Mouse (Mus musculus): ENCODE measurements at regions not wholly inside any gene's neighbourhood (a gene's known extent, or its start where the extent isn't known, plus 50 kb on each side); places are given as distances from the start of the nearest gene placed in this dataset.

GRCm38 (mm10) chr10:26564462-26564861, 188.7 kb upstream of the L3mbtl3 start:
- no peak overlapping the region for H3K27ac ChIP-seq (ENCODE audit: insufficient read depth, low read depth, low read length, poor library complexity, severe bottlenecking)
- DNase-seq (ENCODE audit: low read depth, low spot score): no peak
- peaks cover 0 to 2% of the 10 kb centered on the region in 2 experiments; a peak in 1 of 4 replicates for H3K4me1 ChIP-seq (ENCODE audit: control insufficient read depth in 2 of 2, insufficient read depth in 2 of 2, low read length in 2 of 2, poor library complexity in 1 of 2)
- no peak overlapping the region for H3K4me3 ChIP-seq (ENCODE audit: insufficient read depth in 1 of 2, low read depth in 1 of 2, low read length in 2 of 2, poor library complexity in 1 of 2, severe bottlenecking in 1 of 2)
- no peak overlapping the region for H3K9ac ChIP-seq (ENCODE audit: insufficient read depth, low read depth, low read length, poor library complexity, severe bottlenecking)
- no peaks in the 10 kb centered on the region for H3K9me3 ChIP-seq (ENCODE audit: control insufficient read depth, insufficient read depth, low read depth, low read length)
- in situ Hi-C loops (cut with MboI; ENCODE audit: low sequenced_read_pairs in 2 of 2, unreplicated experiment in 2 of 2): no loop called here
- no peak for TF ChIP-seq ZNF384 (IDR thresholded peaks at IDR 0.05; ENCODE audit: low read depth, low read length)
- TF ChIP-seq ZC3H11A (IDR thresholded peaks at IDR 0.05; ENCODE audit: borderline replicate concordance, low read depth, low read length): no peak
- H3K36me3 ChIP-seq (ENCODE audit: control insufficient read depth, insufficient read depth, low read length, poor library complexity, severe bottlenecking): no peaks in the 10 kb centered on the region

DNA sequence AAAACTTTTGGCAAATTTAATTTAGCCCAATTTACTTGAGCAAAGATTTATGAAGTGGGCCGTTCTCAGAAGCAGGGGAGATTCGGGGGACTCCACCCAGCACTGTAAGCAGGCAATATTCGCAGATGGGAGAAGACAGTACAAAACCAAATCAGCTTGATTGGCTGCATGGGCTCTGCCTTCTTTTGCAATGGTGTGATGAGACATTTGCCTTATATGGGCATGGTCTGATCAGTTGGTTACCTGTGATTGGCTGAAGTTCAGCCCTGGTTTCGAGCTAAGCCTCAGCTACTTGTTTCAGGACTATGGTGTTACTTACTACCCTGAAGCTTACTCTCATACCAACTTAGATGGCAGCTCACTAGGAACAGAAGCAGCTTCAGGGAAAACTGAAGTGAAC, 185.6 kb upstream of the Arhgap18 start:
- Histone ChIP-seq H3K4me1 (ENCODE audit: control insufficient read depth in 2 of 2, insufficient read depth in 2 of 2, low read length in 2 of 2, poor library complexity in 1 of 2) (peaks cover 0 to 2% of the 10 kb centered on the region in 2 experiments; a peak in 1 of 4 replicates), H3K9ac (ENCODE audit: insufficient read depth, low read depth, low read length, poor library complexity, severe bottlenecking) (no peak overlapping the region), H3K9me3 (ENCODE audit: control insufficient read depth, insufficient read depth, low read depth, low read length) (no peaks in the 10 kb centered on the region), H3K4me3 (ENCODE audit: insufficient read depth in 1 of 2, low read depth in 1 of 2, low read length in 2 of 2, poor library complexity in 1 of 2, severe bottlenecking in 1 of 2) (no peak overlapping the region), H3K36me3 (ENCODE audit: control insufficient read depth, insufficient read depth, low read length, poor library complexity, severe bottlenecking) (no peaks in the 10 kb centered on the region), H3K27ac (ENCODE audit: insufficient read depth, low read depth, low read length, poor library complexity, severe bottlenecking) (no peak overlapping the region)
- no peak for DNase-seq (ENCODE audit: low read depth, low spot score)
- TF ChIP-seq ZNF384 (IDR thresholded peaks at IDR 0.05; ENCODE audit: low read depth, low read length): no peak
- no peak for TF ChIP-seq MAFK (IDR thresholded peaks at IDR 0.05; ENCODE audit: insufficient read depth, low read depth, low read length)
- no peak for TF ChIP-seq HCFC1 (IDR thresholded peaks at IDR 0.05; ENCODE audit: borderline replicate concordance, insufficient read depth, low read length)
- TF ChIP-seq ZC3H11A (IDR thresholded peaks at IDR 0.05; ENCODE audit: borderline replicate concordance, low read depth, low read length): no peak
- no peak for TF ChIP-seq CHD2 (IDR thresholded peaks at IDR 0.05; ENCODE audit: low read depth, low read length)
- in situ Hi-C loops (cut with MboI; ENCODE audit: low sequenced_read_pairs in 2 of 2, unreplicated experiment in 2 of 2): no loop called here

- H3K27ac ChIP-seq (ENCODE audit: insufficient read depth, low read depth, low read length, poor library complexity, severe bottlenecking): no peak overlapping the region
- in situ Hi-C loops (cut with MboI; ENCODE audit: low sequenced_read_pairs in 2 of 2, unreplicated experiment in 2 of 2): no loop called here
- no peak for DNase-seq (ENCODE audit: low read depth, low spot score)
Observed at GRCm38 (mm10) chr10:26570468-26570867, 182.8 kb upstream of the Arhgap18 start.

GRCm38 (mm10) chr10:26571377-26571776, 181.8 kb upstream of the Arhgap18 start:
- in situ Hi-C loops (cut with MboI; ENCODE audit: low sequenced_read_pairs in 2 of 2, unreplicated experiment in 2 of 2): no loop called here
- H3K4me1 ChIP-seq (ENCODE audit: control insufficient read depth in 2 of 2, insufficient read depth in 2 of 2, low read length in 2 of 2, poor library complexity in 1 of 2): peaks cover 0 to 2% of the 10 kb centered on the region in 2 experiments; a peak in 1 of 4 replicates
- no peaks in the 10 kb centered on the region for H3K36me3 ChIP-seq (ENCODE audit: control insufficient read depth, insufficient read depth, low read length, poor library complexity, severe bottlenecking)
- DNase-seq (ENCODE audit: low read depth, low spot score): no peak
- H3K27ac ChIP-seq (ENCODE audit: insufficient read depth, low read depth, low read length, poor library complexity, severe bottlenecking): no peak overlapping the region
- no peak overlapping the region for H3K9ac ChIP-seq (ENCODE audit: insufficient read depth, low read depth, low read length, poor library complexity, severe bottlenecking)
- H3K9me3 ChIP-seq (ENCODE audit: control insufficient read depth, insufficient read depth, low read depth, low read length): no peaks in the 10 kb centered on the region
- no peak overlapping the region for H3K4me3 ChIP-seq (ENCODE audit: insufficient read depth in 1 of 2, low read depth in 1 of 2, low read length in 2 of 2, poor library complexity in 1 of 2, severe bottlenecking in 1 of 2)
- TF ChIP-seq ZC3H11A (IDR thresholded peaks at IDR 0.05; ENCODE audit: borderline replicate concordance, low read depth, low read length) (no peak), ZNF384 (IDR thresholded peaks at IDR 0.05; ENCODE audit: low read depth, low read length) (no peak), CHD2 (IDR thresholded peaks at IDR 0.05; ENCODE audit: low read depth, low read length) (no peak), HCFC1 (IDR thresholded peaks at IDR 0.05; ENCODE audit: borderline replicate concordance, insufficient read depth, low read length) (no peak), MAFK (IDR thresholded peaks at IDR 0.05; ENCODE audit: insufficient read depth, low read depth, low read length) (no peak)

More at GRCm38 (mm10) chr10:26570468-26570867, 182.8 kb upstream of the Arhgap18 start:
- TF ChIP-seq MAFK (IDR thresholded peaks at IDR 0.05; ENCODE audit: insufficient read depth, low read depth, low read length) (no peak), HCFC1 (IDR thresholded peaks at IDR 0.05; ENCODE audit: borderline replicate concordance, insufficient read depth, low read length) (no peak), ZC3H11A (IDR thresholded peaks at IDR 0.05; ENCODE audit: borderline replicate concordance, low read depth, low read length) (no peak), ZNF384 (IDR thresholded peaks at IDR 0.05; ENCODE audit: low read depth, low read length) (no peak), CHD2 (IDR thresholded peaks at IDR 0.05; ENCODE audit: low read depth, low read length) (no peak)
- no peak overlapping the region for H3K4me3 ChIP-seq (ENCODE audit: insufficient read depth in 1 of 2, low read depth in 1 of 2, low read length in 2 of 2, poor library complexity in 1 of 2, severe bottlenecking in 1 of 2)
- no peak overlapping the region for H3K9ac ChIP-seq (ENCODE audit: insufficient read depth, low read depth, low read length, poor library complexity, severe bottlenecking)
- no peaks in the 10 kb centered on the region for H3K36me3 ChIP-seq (ENCODE audit: control insufficient read depth, insufficient read depth, low read length, poor library complexity, severe bottlenecking)
- H3K9me3 ChIP-seq (ENCODE audit: control insufficient read depth, insufficient read depth, low read depth, low read length): no peaks in the 10 kb centered on the region
- H3K4me1 ChIP-seq (ENCODE audit: control insufficient read depth in 2 of 2, insufficient read depth in 2 of 2, low read length in 2 of 2, poor library complexity in 1 of 2): peaks cover 0 to 2% of the 10 kb centered on the region in 2 experiments; a peak in 1 of 4 replicates

- no peaks in the 10 kb centered on the region for H3K36me3 ChIP-seq (ENCODE audit: control insufficient read depth, insufficient read depth, low read length, poor library complexity, severe bottlenecking)
- H3K4me3 ChIP-seq (ENCODE audit: insufficient read depth in 1 of 2, low read depth in 1 of 2, low read length in 2 of 2, poor library complexity in 1 of 2, severe bottlenecking in 1 of 2): no peak overlapping the region
- TF ChIP-seq HCFC1 (IDR thresholded peaks at IDR 0.05; ENCODE audit: borderline replicate concordance, insufficient read depth, low read length): no peak
- no peak for TF ChIP-seq CHD2 (IDR thresholded peaks at IDR 0.05; ENCODE audit: low read depth, low read length)
- TF ChIP-seq MAFK (IDR thresholded peaks at IDR 0.05; ENCODE audit: insufficient read depth, low read depth, low read length): no peak
- no peak for TF ChIP-seq ZNF384 (IDR thresholded peaks at IDR 0.05; ENCODE audit: low read depth, low read length)
- no peak for TF ChIP-seq ZC3H11A (IDR thresholded peaks at IDR 0.05; ENCODE audit: borderline replicate concordance, low read depth, low read length)
- H3K9me3 ChIP-seq (ENCODE audit: control insufficient read depth, insufficient read depth, low read depth, low read length): no peaks in the 10 kb centered on the region
- no peak overlapping the region for H3K9ac ChIP-seq (ENCODE audit: insufficient read depth, low read depth, low read length, poor library complexity, severe bottlenecking)
- H3K4me1 ChIP-seq (ENCODE audit: control insufficient read depth in 2 of 2, insufficient read depth in 2 of 2, low read length in 2 of 2, poor library complexity in 1 of 2): no peaks in the 10 kb centered on the region
- in situ Hi-C loops (cut with MboI; ENCODE audit: low sequenced_read_pairs in 2 of 2, unreplicated experiment in 2 of 2): no loop called here
- H3K27ac ChIP-seq (ENCODE audit: insufficient read depth, low read depth, low read length, poor library complexity, severe bottlenecking): no peak overlapping the region
- no peak for DNase-seq (ENCODE audit: low read depth, low spot score)
Observed at GRCm38 (mm10) chr10:26576153-26576552, 177.1 kb upstream of the Arhgap18 start.

Measured in ES-E14 (cell line).